Mouse (Mus musculus) heart, embryonic 10.5 days (tissue): ENCODE measurements around the gene Rev3l. TPM values are rescaled to one million over a fixed set of nuclear protein-coding genes. Genes with fewer than 3 reads are reported as not detected.

Source experiments
- polyA plus RNA-seq: library from polyadenylated mRNA; unstranded; fragments of >200 nt; fragmentation: Nextera tagmentation; extraction: Ambion mirVana; gene quantifications from 2 replicates; pipeline ENCODE4 v1.2.1, GENCODE M21; 2016

The Rev3l gene
- polyA plus RNA-seq, 1 experiment from 2014 or later, result 13.1 TPM

Other genes with a start within 250 kb of the Rev3l start
- 12.6 and 13.7 TPM in 2 replicates for gene Traf3ip2, start 119.2 kb upstream of the Rev3l start, polyA plus RNA-seq
- 4.6 and 4.9 TPM in 2 replicates for gene Mfsd4b4, start 167.1 kb downstream of the Rev3l start, polyA plus RNA-seq
- gene Mfsd4b2, start 194.8 kb downstream of the Rev3l start, polyA plus RNA-seq, result not detected in 2 replicates
- gene Mfsd4b3, start 228.0 kb downstream of the Rev3l start, polyA plus RNA-seq, result 0.58 and 0.94 TPM in 2 replicates